Mouse (Mus musculus) erythroblast, embryonic 14.5 days (primary cell): ENCODE results near the gene Carnmt1.

Experiments
- GATA1 ChIP-seq: IDR thresholded peaks from 2 replicates; pipeline ENCODE4 v1.6.1; 2012; ENCODE audit warnings: low read length, inconsistent platforms, mixed read lengths
- TAL1 ChIP-seq: IDR thresholded peaks from 3 replicates; pipeline ENCODE4 v1.6.1; 2012; ENCODE audit warnings: low read length, inconsistent platforms, mixed read lengths

- TF ChIP-seq GATA1 (no peak), TAL1 (no peak)
These were observed 40.3 kb downstream of the Carnmt1 start for GRCm38 (mm10) chr19:18710903-18711302.
